Mouse (Mus musculus): Measurements from ENCODE around the gene Arhgap45.

Arhgap45 gene

GRCm38 (mm10) chr10:80016511-80016910, at the start of gene Arhgap45:
Gene Arhgap45 (plus strand): TSS chr10:80016653.
- no peak for DNase-seq (ENCODE audit: low spot score in 2 of 2)

- DNase-seq (ENCODE audit: low spot score in 2 of 2), result no peak
These were observed 49.5 kb upstream of the Arhgap45 start for GRCm38 (mm10) chr10:79966886-79967400.

- no peak for DNase-seq (ENCODE audit: low spot score in 2 of 2)
These were observed 48.3 kb upstream of the Arhgap45 start for GRCm38 (mm10) chr10:79968181-79968580.

- DNase-seq (ENCODE audit: low spot score in 2 of 2), result no peak
These were observed 47.3 kb upstream of the Arhgap45 start for GRCm38 (mm10) chr10:79969124-79969568.

DNA sequence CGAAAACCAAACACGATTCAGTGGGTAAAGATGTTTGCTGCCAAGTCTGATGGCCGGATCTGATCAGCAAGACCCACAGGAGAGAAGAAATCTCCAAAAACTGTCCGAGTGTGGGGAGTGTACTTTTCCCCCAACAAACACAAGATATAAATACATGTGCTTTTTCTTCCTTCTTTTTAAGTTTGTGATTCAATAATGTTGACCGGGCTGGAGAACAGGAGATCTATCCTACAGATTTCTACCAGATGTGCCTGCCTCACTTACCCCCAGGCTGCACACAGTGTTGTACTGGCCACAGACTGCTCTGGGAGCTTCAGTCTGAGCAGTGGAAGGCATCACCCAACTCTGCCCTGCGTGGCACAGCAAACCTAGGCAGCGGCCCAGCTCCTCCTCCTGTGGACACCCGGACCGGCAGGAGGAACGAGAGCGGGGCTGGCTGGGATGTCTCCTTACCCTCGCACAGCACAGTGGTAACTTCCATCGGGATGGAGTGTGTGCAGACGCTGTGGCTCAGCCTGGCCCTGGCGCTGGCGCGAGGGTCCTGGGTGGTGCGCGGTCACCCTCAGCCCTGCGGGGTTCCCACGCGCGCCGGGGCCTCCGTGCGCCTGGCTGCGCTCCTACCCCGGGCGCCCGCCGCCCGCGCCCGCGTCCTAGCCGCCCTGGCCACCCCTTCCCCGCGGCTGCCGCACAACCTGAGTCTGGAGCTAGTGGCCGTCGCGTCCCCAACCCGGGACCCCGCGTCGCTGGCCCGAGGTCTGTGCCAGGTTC, 45.9 kb upstream of the Arhgap45 start, which contains the start of gene Grin3b:
TSS of gene Grin3b (plus strand) at position 301 of the 768 bp plus-strand sequence.
- DNase-seq (ENCODE audit: low spot score in 2 of 2), result no peak

DNA sequence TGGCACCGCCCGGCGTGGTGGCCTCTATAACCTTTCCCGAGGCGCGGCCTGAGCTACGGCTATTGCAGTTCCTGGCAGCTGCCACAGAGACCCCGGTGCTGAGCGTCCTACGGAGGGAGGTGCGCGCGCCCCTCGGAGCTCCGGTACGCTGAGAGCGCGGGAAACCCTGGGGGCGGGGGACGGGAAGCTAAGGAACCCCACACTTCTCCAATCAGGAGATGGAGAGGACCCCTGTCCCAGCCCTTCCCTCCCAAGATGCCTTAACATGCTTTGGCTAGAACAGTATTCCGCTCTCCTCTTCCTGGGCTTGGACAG, 45.3 kb upstream of the Arhgap45 start:
- DNase-seq (ENCODE audit: low spot score in 2 of 2), result no peak

DNA sequence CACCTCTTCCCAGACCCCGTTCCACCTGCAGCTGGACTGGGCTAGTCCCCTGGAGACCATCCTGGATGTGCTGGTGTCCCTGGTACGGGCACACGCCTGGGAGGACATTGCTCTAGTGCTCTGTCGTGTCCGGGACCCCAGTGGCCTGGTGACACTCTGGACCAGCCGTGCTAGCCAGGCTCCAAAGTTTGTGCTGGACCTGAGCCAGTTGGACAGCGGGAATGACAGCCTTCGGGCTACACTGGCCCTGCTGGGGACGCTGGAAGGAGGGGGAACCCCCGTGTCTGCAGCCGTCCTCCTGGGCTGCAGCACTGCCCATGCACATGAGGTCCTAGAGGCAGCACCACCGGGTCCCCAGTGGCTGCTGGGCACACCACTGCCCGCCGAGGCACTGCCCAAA, 43.6 kb upstream of the Arhgap45 start:
- DNase-seq (ENCODE audit: low spot score in 2 of 2), result no peak

DNA sequence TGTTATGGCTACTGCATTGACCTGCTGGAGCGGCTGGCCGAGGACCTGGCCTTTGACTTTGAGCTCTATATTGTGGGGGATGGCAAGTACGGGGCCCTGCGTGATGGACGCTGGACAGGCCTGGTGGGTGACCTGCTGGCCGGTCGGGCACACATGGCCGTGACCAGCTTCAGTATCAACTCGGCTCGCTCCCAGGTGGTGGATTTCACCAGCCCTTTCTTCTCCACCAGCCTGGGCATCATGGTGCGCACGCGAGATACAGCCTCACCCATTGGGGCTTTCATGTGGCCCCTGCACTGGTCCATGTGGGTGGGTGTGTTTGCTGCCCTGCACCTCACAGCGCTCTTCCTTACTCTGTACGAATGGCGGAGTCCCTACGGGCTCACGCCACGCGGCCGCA, 42.4 kb upstream of the Arhgap45 start:
- no peak for DNase-seq (ENCODE audit: low spot score in 2 of 2)

GRCm38 (mm10) chr10:79974668-79975067, 41.8 kb upstream of the Arhgap45 start:
- no peak for DNase-seq (ENCODE audit: low spot score in 2 of 2)

DNA sequence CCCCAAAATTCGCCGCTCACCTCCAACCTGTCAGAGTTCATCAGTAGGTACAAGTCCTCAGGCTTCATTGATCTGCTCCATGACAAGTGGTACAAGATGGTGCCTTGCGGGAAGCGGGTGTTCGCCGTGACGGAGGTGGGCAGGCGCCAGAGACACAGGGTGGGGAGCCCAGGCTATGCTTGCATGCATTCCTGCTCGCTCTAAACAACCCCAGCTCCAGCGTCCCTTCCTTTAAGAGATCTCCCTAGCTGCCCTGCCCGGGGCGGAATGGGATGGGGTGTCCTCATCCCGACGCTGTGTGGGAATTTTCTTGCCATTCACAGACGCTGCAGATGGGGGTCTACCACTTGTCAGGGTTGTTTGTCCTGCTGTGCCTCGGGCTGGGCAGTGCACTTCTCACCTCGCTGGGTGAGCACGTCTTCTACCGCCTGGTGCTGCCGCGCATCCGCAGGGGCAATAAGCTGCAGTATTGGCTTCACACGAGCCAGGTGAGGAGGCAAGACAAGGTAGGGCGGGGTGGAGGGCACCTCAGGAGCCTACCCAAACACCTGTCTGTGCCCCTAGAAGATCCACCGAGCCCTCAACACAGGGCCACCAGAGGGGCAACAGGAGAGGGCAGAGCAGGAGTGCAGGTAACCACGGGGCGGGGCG, 40.3 kb upstream of the Arhgap45 start:
- no peak for DNase-seq (ENCODE audit: low spot score in 2 of 2)

DNA sequence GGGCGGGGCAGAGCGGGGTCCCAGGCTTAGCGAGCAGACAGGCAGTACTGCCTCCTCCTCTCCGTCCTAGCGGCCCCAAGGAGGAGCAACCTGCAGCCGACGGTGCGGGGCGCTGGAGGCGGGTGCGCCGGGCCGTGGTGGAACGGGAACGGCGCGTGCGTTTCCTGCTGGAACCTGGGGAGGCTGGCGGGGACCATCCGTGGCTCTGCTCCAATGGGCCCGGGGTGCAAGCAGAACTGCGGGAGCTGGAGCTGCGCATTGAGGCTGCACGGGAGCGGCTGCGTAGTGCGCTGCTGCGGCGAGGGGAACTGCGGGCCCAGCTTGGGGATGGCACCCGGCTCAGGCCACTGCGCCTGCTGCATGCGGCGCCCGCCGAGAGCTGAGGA, 39.7 kb upstream of the Arhgap45 start:
- DNase-seq (ENCODE audit: low spot score in 2 of 2), result no peak

DNA sequence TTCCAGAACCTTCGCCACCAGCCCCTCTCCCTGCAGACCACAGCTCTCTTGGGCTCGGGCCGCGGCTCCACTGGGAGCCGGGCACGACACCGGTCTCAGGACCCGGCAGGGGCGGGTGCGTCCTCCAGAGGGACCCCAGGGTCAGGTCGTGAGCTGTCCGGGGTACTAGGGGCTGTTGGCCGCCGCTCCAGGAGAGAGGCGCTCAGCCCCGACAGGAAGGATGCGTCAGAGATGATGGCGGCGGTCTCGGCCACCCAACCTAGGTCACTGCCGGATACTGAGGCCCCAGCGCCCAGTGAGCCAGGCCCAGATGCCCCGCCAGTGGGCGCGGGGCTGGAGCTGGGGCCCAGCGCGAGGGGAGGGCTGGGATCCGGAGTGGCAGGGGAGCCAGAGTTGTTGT, 39.1 kb upstream of the Arhgap45 start:
- DNase-seq (ENCODE audit: low spot score in 2 of 2), result no peak

- no peak for DNase-seq (ENCODE audit: low spot score in 2 of 2)
These were observed 38.4 kb upstream of the Arhgap45 start for GRCm38 (mm10) chr10:79978061-79978460.

- no peak for DNase-seq (ENCODE audit: low spot score in 2 of 2)
These were observed 36.9 kb upstream of the Arhgap45 start for GRCm38 (mm10) chr10:79979401-79980155.

DNA sequence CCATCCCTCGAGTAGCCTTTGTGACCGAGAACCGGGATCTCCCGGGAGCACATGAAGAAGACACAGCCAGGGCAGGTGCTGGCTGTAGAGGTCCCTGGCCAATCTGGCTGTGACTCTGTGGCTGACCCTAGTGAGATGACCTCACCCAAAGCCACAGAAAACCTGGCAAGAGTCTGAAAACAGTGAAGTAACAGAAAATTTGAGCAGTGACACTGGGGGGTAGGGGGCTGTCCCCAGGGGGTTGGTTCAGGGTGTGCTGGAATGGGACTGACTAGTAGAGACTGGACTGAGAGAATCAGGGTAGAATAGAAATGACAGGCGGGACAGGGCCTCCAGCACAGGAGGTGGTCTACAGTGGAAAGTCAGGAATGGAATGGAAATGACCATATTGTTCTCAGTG, 33.2 kb upstream of the Arhgap45 start:
- DNase-seq (ENCODE audit: low spot score in 2 of 2), result no peak

DNA sequence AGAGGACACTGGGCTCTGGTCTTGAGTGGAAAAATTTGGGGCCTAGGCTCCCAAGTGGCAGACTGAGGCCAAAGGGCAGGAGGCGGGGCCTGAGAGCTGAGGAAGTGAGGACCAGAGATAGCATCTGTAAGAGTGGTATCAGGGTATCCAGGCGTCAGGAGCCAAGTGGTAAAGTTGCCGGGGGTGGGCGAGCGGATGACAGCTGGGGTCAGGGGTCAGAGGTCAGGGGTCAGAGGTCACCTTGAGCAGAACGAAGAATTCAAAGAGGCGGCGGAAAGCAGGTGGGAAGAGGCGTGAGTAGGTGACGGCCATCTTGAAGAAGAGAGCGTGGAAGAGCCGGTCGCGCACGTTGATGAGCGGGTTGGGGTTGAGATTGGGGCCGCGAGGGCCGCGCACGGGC, 32.8 kb upstream of the Arhgap45 start:
- DNase-seq (ENCODE audit: low spot score in 2 of 2), result peak; percentile 52 to 59

DNA sequence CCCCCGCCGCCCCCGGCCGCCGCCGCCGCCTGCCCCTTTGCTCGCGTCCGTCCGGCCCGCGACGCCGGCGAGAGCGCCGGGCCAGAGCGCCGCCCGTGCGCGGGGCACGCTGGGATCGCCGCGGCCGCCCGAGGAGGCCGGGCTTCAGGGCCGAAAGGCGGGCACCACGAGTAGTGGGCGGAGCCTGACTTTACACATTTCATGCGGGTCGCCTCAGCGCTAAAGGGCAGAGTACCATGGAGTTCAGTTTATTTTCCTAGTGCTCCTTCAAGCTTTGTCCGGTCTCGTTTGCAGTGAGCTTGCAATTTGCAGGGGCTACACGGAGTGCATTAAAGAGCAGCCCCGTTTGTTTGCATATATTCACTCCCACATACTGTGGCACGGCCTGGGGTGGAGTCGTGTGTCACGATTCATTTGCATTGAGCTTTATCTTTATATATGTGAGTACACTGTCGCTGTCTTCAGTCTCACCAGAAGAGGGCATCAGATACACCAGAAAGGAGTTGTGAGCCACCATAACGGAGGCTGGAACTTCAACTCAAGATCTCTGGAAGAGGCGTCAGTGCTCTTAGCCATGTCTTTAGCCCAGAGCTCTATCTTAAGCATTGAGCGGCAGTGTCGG, 32.1 kb upstream of the Arhgap45 start, which contains the start of gene Tmem259:
TSS of gene Tmem259 (minus strand) at position 136 of the 622 bp plus-strand sequence.
- DNase-seq (ENCODE audit: low spot score in 2 of 2), result peak; percentile 76 to 81

DNA sequence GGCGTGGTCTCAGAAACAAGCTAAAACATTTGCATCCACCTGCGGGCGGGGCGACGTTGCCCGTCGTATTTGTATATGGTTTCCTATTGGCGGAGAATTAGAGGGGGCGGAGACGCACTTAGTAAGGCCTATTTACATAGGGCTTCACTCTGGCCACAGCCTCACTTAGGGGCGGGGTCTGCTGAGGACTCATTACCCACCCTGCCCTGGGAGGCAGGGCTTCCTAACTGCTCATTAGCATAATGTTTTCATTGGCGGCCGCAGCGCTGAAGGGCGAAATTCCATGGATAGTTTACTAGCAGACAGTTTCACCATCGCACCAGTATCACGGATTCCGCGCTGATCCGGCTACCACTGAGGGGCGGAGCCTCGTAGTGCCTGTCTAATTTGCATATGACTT, 31.6 kb upstream of the Arhgap45 start:
- peak; percentile 97 to 99 for DNase-seq (ENCODE audit: low spot score in 2 of 2)

- peak; percentile 60 to 62 for DNase-seq (ENCODE audit: low spot score in 2 of 2)
These were observed 30.9 kb upstream of the Arhgap45 start for GRCm38 (mm10) chr10:79985334-79986231.

DNA sequence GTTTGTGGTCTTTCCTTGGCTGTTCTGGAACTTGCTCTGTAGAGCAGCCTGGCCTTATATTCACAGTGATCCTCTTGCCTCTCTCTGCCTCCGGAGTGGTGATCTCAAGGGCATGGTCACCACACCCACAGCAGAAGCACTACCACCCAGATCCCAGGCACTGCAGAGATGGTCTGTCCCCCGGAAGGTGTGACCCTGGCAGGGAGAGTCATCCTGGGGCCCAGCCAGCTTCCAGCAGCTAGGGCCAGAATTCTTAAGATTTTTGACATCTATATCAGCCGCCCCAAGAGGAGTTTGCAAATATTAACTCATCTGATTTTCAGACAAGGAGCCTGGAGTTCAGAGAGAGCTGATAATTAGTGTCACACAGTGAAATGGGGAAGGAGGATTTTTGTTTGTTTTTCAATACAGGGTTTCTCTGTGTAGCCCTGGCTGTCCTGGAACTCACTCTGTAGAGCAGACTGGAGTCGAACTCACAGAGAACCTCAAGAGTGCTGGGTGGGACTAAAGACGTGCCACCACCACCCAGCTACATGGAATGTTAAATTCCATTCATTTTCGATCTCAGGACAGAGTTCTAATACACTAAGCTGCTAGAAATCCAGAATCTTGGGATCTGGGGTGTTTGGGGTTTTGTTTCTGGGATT, 30.1 kb upstream of the Arhgap45 start:
- no peak for DNase-seq (ENCODE audit: low spot score in 2 of 2)

All from right cerebral cortex, postnatal 36 days (tissue).